Mouse (Mus musculus): ENCODE results near the gene Krt27. TPM values are rescaled to one million over a fixed set of nuclear protein-coding genes. Genes with fewer than 3 reads are reported as not detected.

Krt27 gene
- total and polyA plus RNA-seq, 3 experiments = not detected

Other genes starting within 250 kb of the Krt27 start
- 0.04 TPM in 1 of 2 replicates, not detected in the other for gene Ccr7, start 196.0 kb downstream of the Krt27 start, total RNA-seq (2012; rRNA removed)
- gene Ccr7, start 196.0 kb downstream of the Krt27 start, polyA plus RNA-seq (2012; ENCODE audit: insufficient read depth in 1 of 2, insufficient read length in 2 of 2, low read depth in 1 of 2, low replicate concordance in 2 of 2, missing spikeins in 1 of 2) = under 1 TPM in 1 of 2 experiments, not detected in 1; 0.06 TPM
- gene Smarce1, start 120.1 kb downstream of the Krt27 start, total RNA-seq (2012; rRNA removed) = 243 and 265 TPM in 2 replicates
- gene Smarce1, start 120.1 kb downstream of the Krt27 start, polyA plus RNA-seq (2012; ENCODE audit: insufficient read depth in 1 of 2, insufficient read length in 2 of 2, low read depth in 1 of 2, low replicate concordance in 2 of 2, missing spikeins in 1 of 2) = 100 to 1,000 TPM in 1 of 2 experiments, not detected in 1; 277 TPM
- gene Krt222, start 107.0 kb downstream of the Krt27 start, total RNA-seq (2012; rRNA removed) = not detected in 2 replicates
- gene Krt222, start 107.0 kb downstream of the Krt27 start, polyA plus RNA-seq (2012; ENCODE audit: insufficient read depth in 1 of 2, insufficient read length in 2 of 2, low read depth in 1 of 2, low replicate concordance in 2 of 2, missing spikeins in 1 of 2) = under 1 TPM in 1 of 2 experiments, not detected in 1; 0.07 TPM
- not detected in 2 replicates for gene Krt24, start 65.8 kb downstream of the Krt27 start, total RNA-seq (2012; rRNA removed)
- not detected for gene Krt24, start 65.8 kb downstream of the Krt27 start, polyA plus RNA-seq (2012; ENCODE audit: insufficient read depth in 1 of 2, insufficient read length in 2 of 2, low read depth in 1 of 2, low replicate concordance in 2 of 2, missing spikeins in 1 of 2)
- not detected in 2 replicates for gene Krt25, start 28.2 kb downstream of the Krt27 start, total RNA-seq (2012; rRNA removed)
- not detected for gene Krt25, start 28.2 kb downstream of the Krt27 start, polyA plus RNA-seq (2012; ENCODE audit: insufficient read depth in 1 of 2, insufficient read length in 2 of 2, low read depth in 1 of 2, low replicate concordance in 2 of 2, missing spikeins in 1 of 2)
- gene Krt26, start 13.1 kb downstream of the Krt27 start, total RNA-seq (2012; rRNA removed) = not detected in 2 replicates
- gene Krt26, start 13.1 kb downstream of the Krt27 start, polyA plus RNA-seq (2012; ENCODE audit: insufficient read depth in 1 of 2, insufficient read length in 2 of 2, low read depth in 1 of 2, low replicate concordance in 2 of 2, missing spikeins in 1 of 2) = not detected
- not detected in 2 replicates for gene Krt28, start 23.8 kb upstream of the Krt27 start, total RNA-seq (2012; rRNA removed)
- gene Krt28, start 23.8 kb upstream of the Krt27 start, polyA plus RNA-seq (2012; ENCODE audit: insufficient read depth in 1 of 2, insufficient read length in 2 of 2, low read depth in 1 of 2, low replicate concordance in 2 of 2, missing spikeins in 1 of 2) = not detected
- not detected in 2 replicates for gene Krt10, start 38.3 kb upstream of the Krt27 start, total RNA-seq (2012; rRNA removed)
- not detected for gene Krt10, start 38.3 kb upstream of the Krt27 start, polyA plus RNA-seq (2012; ENCODE audit: insufficient read depth in 1 of 2, insufficient read length in 2 of 2, low read depth in 1 of 2, low replicate concordance in 2 of 2, missing spikeins in 1 of 2)
- gene Krt12, start 71.2 kb upstream of the Krt27 start, total RNA-seq (2012; rRNA removed) = not detected in 2 replicates
- under 1 TPM in 1 of 2 experiments, not detected in 1; 0.10 TPM for gene Krt12, start 71.2 kb upstream of the Krt27 start, polyA plus RNA-seq (2012; ENCODE audit: insufficient read depth in 1 of 2, insufficient read length in 2 of 2, low read depth in 1 of 2, low replicate concordance in 2 of 2, missing spikeins in 1 of 2)
- gene Krt20, start 87.0 kb upstream of the Krt27 start, total RNA-seq (2012; rRNA removed) = not detected in 2 replicates
- not detected for gene Krt20, start 87.0 kb upstream of the Krt27 start, polyA plus RNA-seq (2012; ENCODE audit: insufficient read depth in 1 of 2, insufficient read length in 2 of 2, low read depth in 1 of 2, low replicate concordance in 2 of 2, missing spikeins in 1 of 2)
- gene Krt23, start 142.0 kb upstream of the Krt27 start, total RNA-seq (2012; rRNA removed) = not detected in 2 replicates
- not detected for gene Krt23, start 142.0 kb upstream of the Krt27 start, polyA plus RNA-seq (2012; ENCODE audit: insufficient read depth in 1 of 2, insufficient read length in 2 of 2, low read depth in 1 of 2, low replicate concordance in 2 of 2, missing spikeins in 1 of 2)
- gene Krt39, start 170.2 kb upstream of the Krt27 start, total RNA-seq (2012; rRNA removed) = not detected in 2 replicates
- gene Krt39, start 170.2 kb upstream of the Krt27 start, polyA plus RNA-seq (2012; ENCODE audit: insufficient read depth in 1 of 2, insufficient read length in 2 of 2, low read depth in 1 of 2, low replicate concordance in 2 of 2, missing spikeins in 1 of 2) = not detected
- not detected in 2 replicates for gene Krt40, start 192.1 kb upstream of the Krt27 start, total RNA-seq (2012; rRNA removed)
- not detected for gene Krt40, start 192.1 kb upstream of the Krt27 start, polyA plus RNA-seq (2012; ENCODE audit: insufficient read depth in 1 of 2, insufficient read length in 2 of 2, low read depth in 1 of 2, low replicate concordance in 2 of 2, missing spikeins in 1 of 2)
- gene Krtap3-3, start 199.8 kb upstream of the Krt27 start, total RNA-seq (2012; rRNA removed) = not detected in 2 replicates
- gene Krtap3-3, start 199.8 kb upstream of the Krt27 start, polyA plus RNA-seq (2012; ENCODE audit: insufficient read depth in 1 of 2, insufficient read length in 2 of 2, low read depth in 1 of 2, low replicate concordance in 2 of 2, missing spikeins in 1 of 2) = not detected
- not detected in 2 replicates for gene Krtap3-2, start 205.7 kb upstream of the Krt27 start, total RNA-seq (2012; rRNA removed)
- not detected for gene Krtap3-2, start 205.7 kb upstream of the Krt27 start, polyA plus RNA-seq (2012; ENCODE audit: insufficient read depth in 1 of 2, insufficient read length in 2 of 2, low read depth in 1 of 2, low replicate concordance in 2 of 2, missing spikeins in 1 of 2)
- not detected in 2 replicates for gene Gm11939, start 208.4 kb upstream of the Krt27 start, total RNA-seq (2012; rRNA removed)
- not detected for gene Gm11939, start 208.4 kb upstream of the Krt27 start, polyA plus RNA-seq (2012; ENCODE audit: insufficient read depth in 1 of 2, insufficient read length in 2 of 2, low read depth in 1 of 2, low replicate concordance in 2 of 2, missing spikeins in 1 of 2)
- gene Krtap3-1, start 215.5 kb upstream of the Krt27 start, total RNA-seq (2012; rRNA removed) = not detected in 2 replicates
- gene Krtap3-1, start 215.5 kb upstream of the Krt27 start, polyA plus RNA-seq (2012; ENCODE audit: insufficient read depth in 1 of 2, insufficient read length in 2 of 2, low read depth in 1 of 2, low replicate concordance in 2 of 2, missing spikeins in 1 of 2) = not detected
- not detected in 2 replicates for gene Krtap1-5, start 229.9 kb upstream of the Krt27 start, total RNA-seq (2012; rRNA removed)
- not detected for gene Krtap1-5, start 229.9 kb upstream of the Krt27 start, polyA plus RNA-seq (2012; ENCODE audit: insufficient read depth in 1 of 2, insufficient read length in 2 of 2, low read depth in 1 of 2, low replicate concordance in 2 of 2, missing spikeins in 1 of 2)
- not detected in 2 replicates for gene Krtap1-4, start 232.6 kb upstream of the Krt27 start, total RNA-seq (2012; rRNA removed)
- not detected for gene Krtap1-4, start 232.6 kb upstream of the Krt27 start, polyA plus RNA-seq (2012; ENCODE audit: insufficient read depth in 1 of 2, insufficient read length in 2 of 2, low read depth in 1 of 2, low replicate concordance in 2 of 2, missing spikeins in 1 of 2)
- not detected in 2 replicates for gene Krtap1-3, start 240.2 kb upstream of the Krt27 start, total RNA-seq (2012; rRNA removed)
- gene Krtap1-3, start 240.2 kb upstream of the Krt27 start, polyA plus RNA-seq (2012; ENCODE audit: insufficient read depth in 1 of 2, insufficient read length in 2 of 2, low read depth in 1 of 2, low replicate concordance in 2 of 2, missing spikeins in 1 of 2) = not detected
- not detected in 2 replicates for gene Krtap9-3, start 247.0 kb upstream of the Krt27 start, total RNA-seq (2012; rRNA removed)
- not detected for gene Krtap9-3, start 247.0 kb upstream of the Krt27 start, polyA plus RNA-seq (2012; ENCODE audit: insufficient read depth in 1 of 2, insufficient read length in 2 of 2, low read depth in 1 of 2, low replicate concordance in 2 of 2, missing spikeins in 1 of 2)

Data from MEL (cell line).